Mouse (Mus musculus): ENCODE data around the gene Tex101.

- no peak for TF ChIP-seq POLR2A (IDR thresholded peaks at IDR 0.05; ENCODE audit: insufficient read depth, low read depth, low read length)
- TF ChIP-seq CTCF (IDR thresholded peaks at IDR 0.05; ENCODE audit: insufficient read depth, low read depth, low read length): no peak
These were observed 32.0 kb downstream of the Tex101 start for GRCm38 (mm10) chr7:24644492-24644891.

All from olfactory bulb, adult 2 months (tissue).